Mouse (Mus musculus) gastrocnemius, adult 2 months (tissue): ENCODE results near the gene Prr23a2. TPM values are rescaled to one million over a fixed set of nuclear protein-coding genes. Genes with fewer than 3 reads are reported as not detected.

Source experiments
- DNase-seq: peaks from one replicate; pipeline ENCODE4 v3.0.0; 2022
- H3K27ac ChIP-seq: fragments of 200-600 bp; 2 replicates; pipeline ENCODE4 v1.8.1; 2022; ENCODE audit warnings: mild to moderate bottlenecking
- H3K4me3 ChIP-seq: fragments of 200-600 bp; 2 replicates; pipeline ENCODE4 v1.8.1; 2022; ENCODE audit warnings: mild to moderate bottlenecking, moderate library complexity
- CTCF ChIP-seq: fragments of 200-600 bp; IDR thresholded peaks from 2 replicates; pipeline ENCODE4 v1.8.1; 2022; ENCODE audit warnings: antibody characterized with exemption, mild to moderate bottlenecking, moderate library complexity
- intact Hi-C: fragments of 180-260 bp; cut with DNase I; formaldehyde crosslinking; loops from one replicate; pipeline ENCODE4 v1.15.1; 2025
- total RNA-seq, 2 experiments: library from RNA; stranded (reverse); gene quantifications; 2 replicates each; pipeline ENCODE4 v1.2.3; 2021

Prr23a2 gene
- total RNA-seq, 2 experiments from 2014 or later, result not detected

GRCm38 (mm10) chr9:98864571-98864970 is 8.3 kb downstream of the Prr23a2 start, which contains the start of gene Prr23a3:
Gene Prr23a3 (plus strand): TSS chr9:98864767.
- no peak for TF ChIP-seq CTCF
- Histone ChIP-seq H3K4me3 (no peak within 1 kb of the TSS), H3K27ac (no peak within 1 kb of the TSS)
- DNase-seq, result no peak
- intact Hi-C loops, result no loop called here

- Histone ChIP-seq H3K4me3 (no peak overlapping the region), H3K27ac (no peak overlapping the region)
- intact Hi-C loops, result no loop called here
- DNase-seq, result no peak
- no peak for TF ChIP-seq CTCF
These were observed 45.2 kb downstream of the Prr23a2 start for GRCm38 (mm10) chr9:98901486-98901885.

GRCm38 (mm10) chr9:98902819-98903218 is 46.5 kb downstream of the Prr23a2 start, which contains the start of gene 7420426K07Rik:
Gene 7420426K07Rik (plus strand): TSS chr9:98903119.
- TF ChIP-seq CTCF, result no peak
- Histone ChIP-seq H3K4me3 (no peak within 1 kb of the TSS), H3K27ac (no peak within 1 kb of the TSS)
- intact Hi-C loops, result no loop called here
- DNase-seq, result no peak

Other genes starting within 250 kb of the Prr23a2 start
- not detected for gene Prr23a1, start 14.0 kb upstream of the Prr23a2 start, total RNA-seq
- not detected for gene Prr23a3, start 8.3 kb downstream of the Prr23a2 start, total RNA-seq
- not detected for gene 7420426K07Rik, start 46.6 kb downstream of the Prr23a2 start, total RNA-seq
- gene Foxl2, start 98.8 kb downstream of the Prr23a2 start, total RNA-seq, result not detected
- gene Faim, start 129.9 kb downstream of the Prr23a2 start, total RNA-seq, result 1 to 10 TPM; 1.8 to 2.3 TPM
- gene Gm1123, start 179.2 kb downstream of the Prr23a2 start, total RNA-seq, result not detected